Mouse (Mus musculus) ES-E14 (cell line): ENCODE measurements around the gene Tfpt. TPM values are rescaled to one million over a fixed set of nuclear protein-coding genes. Genes with fewer than 3 reads are reported as not detected.

ENCODE experiments used
- DNase-seq: peaks from one replicate; pipeline ENCODE4 v3.0.0-alpha.2; 2013; ENCODE audit warnings: low read depth, low spot score
- H3K27ac ChIP-seq: 2 replicates; pipeline ENCODE4 v1.5.1; 2012; ENCODE audit warnings: low read depth, mild to moderate bottlenecking, low read length, moderate library complexity, mixed read lengths; ENCODE audit not compliant: poor library complexity, insufficient read depth, severe bottlenecking
- H3K36me3 ChIP-seq: 2 replicates; pipeline ENCODE4 v1.6.1; 2012; ENCODE audit warnings: mild to moderate bottlenecking, low read length, moderate library complexity, mixed read lengths; ENCODE audit not compliant: control insufficient read depth, poor library complexity, insufficient read depth, severe bottlenecking
- H3K4me1 ChIP-seq, 2 experiments: fragments of 150-350 bp in 1 of 2; sonication (generic) in 1 of 2; 2 replicates each; pipeline ENCODE4 v1.6.1; 2012; ENCODE audit warnings: low read length in 2 of 2, mild to moderate bottlenecking in 1 of 2, mixed read lengths in 1 of 2; ENCODE audit not compliant: control insufficient read depth in 2 of 2, insufficient read depth in 2 of 2, poor library complexity in 1 of 2
- H3K4me3 ChIP-seq, 2 experiments: fragments of 150-350 bp in 1 of 2; sonication (generic) in 1 of 2; 2 replicates each; pipeline ENCODE4 v1.5.1; 2012; ENCODE audit warnings: low read length in 2 of 2, low read depth in 1 of 2, mild to moderate bottlenecking in 1 of 2, mixed read lengths in 1 of 2; ENCODE audit not compliant: insufficient read depth in 1 of 2, poor library complexity in 1 of 2, severe bottlenecking in 1 of 2
- H3K9ac ChIP-seq: 2 replicates; pipeline ENCODE4 v1.6.1; 2012; ENCODE audit warnings: low read depth, mild to moderate bottlenecking, low read length, mixed read lengths; ENCODE audit not compliant: poor library complexity, insufficient read depth, severe bottlenecking
- H3K9me3 ChIP-seq: fragments of 150-350 bp; sonication (generic); 2 replicates; pipeline ENCODE4 v1.6.1; 2012; ENCODE audit warnings: low read depth, mild to moderate bottlenecking, low read length; ENCODE audit not compliant: control insufficient read depth, insufficient read depth
- CHD2 ChIP-seq: IDR thresholded peaks from 2 replicates; pipeline ENCODE4 v1.6.1; 2014; ENCODE audit warnings: mild to moderate bottlenecking, low read depth, low read length, inconsistent platforms
- HCFC1 ChIP-seq: IDR thresholded peaks from 2 replicates; pipeline ENCODE4 v1.6.1; 2012; ENCODE audit warnings: low read length, inconsistent platforms, borderline replicate concordance; ENCODE audit not compliant: insufficient read depth
- MAFK ChIP-seq: IDR thresholded peaks from 2 replicates; pipeline ENCODE4 v1.6.1; 2014; ENCODE audit warnings: mild to moderate bottlenecking, low read depth, low read length, inconsistent platforms; ENCODE audit not compliant: insufficient read depth
- ZC3H11A ChIP-seq: IDR thresholded peaks from 2 replicates; pipeline ENCODE4 v1.6.1; 2012; ENCODE audit warnings: low read depth, mild to moderate bottlenecking, inconsistent platforms, low read length, borderline replicate concordance
- ZNF384 ChIP-seq: IDR thresholded peaks from 2 replicates; pipeline ENCODE4 v1.6.1; 2012; ENCODE audit warnings: low read depth, low read length, inconsistent platforms
- in situ Hi-C, 2 experiments: fragments of 600-800 bp; cut with MboI; formaldehyde crosslinking; loops; one replicate each; pipeline ENCODE4 v1.15.1; 2025; ENCODE audit warnings: low sequenced_read_pairs in 2 of 2, inconsistent platforms in 1 of 2; ENCODE audit not compliant: unreplicated experiment in 2 of 2
- total RNA-seq: library from RNA; depleted of rRNA; stranded (reverse); fragments of 300-350 nt; gene quantifications from 2 replicates; pipeline ENCODE4 v1.2.3, GENCODE M21; 2012

Gene Tfpt
- total RNA-seq, 1 experiment: 29.1 TPM

DNA sequence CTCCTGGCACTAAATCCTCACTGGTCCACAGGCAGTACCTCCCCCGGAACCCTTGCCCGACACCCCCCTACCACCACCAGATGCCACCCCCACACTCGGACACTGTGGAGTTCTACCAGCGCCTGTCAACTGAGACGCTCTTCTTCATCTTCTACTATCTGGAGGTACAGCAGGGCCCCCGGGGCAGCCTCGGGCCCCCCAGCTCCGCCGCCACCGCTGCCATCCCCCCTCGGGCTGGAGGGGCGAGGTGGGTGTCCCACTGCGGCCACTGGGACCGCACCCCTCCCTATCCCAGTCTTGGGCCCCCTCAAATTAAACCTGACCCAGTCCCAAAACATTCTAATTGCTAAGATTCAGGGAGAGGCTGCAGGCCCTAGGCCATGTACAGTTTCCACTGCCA is 28.8 kb upstream of the Tfpt start:
- Histone ChIP-seq H3K4me1 (no peaks in the 10 kb centered on the region), H3K9ac (no peak overlapping the region), H3K27ac (no peak overlapping the region), H3K9me3 (no peaks in the 10 kb centered on the region), H3K36me3 (peaks cover 81% of the 10 kb centered on the region), H3K4me3 (no peak overlapping the region)
- no peak for DNase-seq
- TF ChIP-seq ZNF384 (no peak), ZC3H11A (no peak), MAFK (no peak), HCFC1 (no peak), CHD2 (no peak)
- in situ Hi-C loops: no loop called here

DNA sequence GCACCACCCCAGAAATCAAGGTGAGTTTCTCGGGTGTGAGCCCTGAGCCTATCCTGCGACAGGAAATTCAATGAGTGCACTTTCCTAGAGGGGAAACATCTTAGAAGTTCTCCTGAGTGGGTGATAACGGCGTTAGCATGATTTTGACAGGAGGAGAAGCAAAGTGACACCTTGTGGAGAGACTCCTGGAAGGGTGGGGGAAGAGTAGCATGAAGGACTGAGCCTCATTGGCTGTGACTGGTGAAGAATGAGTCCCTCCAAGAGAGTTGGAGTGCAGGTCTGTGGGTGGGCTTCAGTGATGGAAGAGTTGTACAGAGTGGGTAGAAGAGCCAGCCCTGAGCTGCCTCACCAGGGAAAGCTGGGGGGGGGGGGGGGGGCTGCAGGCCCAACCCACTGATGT is 27.2 kb upstream of the Tfpt start:
- Histone ChIP-seq H3K9ac (no peak overlapping the region), H3K9me3 (no peaks in the 10 kb centered on the region), H3K4me3 (no peak overlapping the region), H3K36me3 (peaks cover 91% of the 10 kb centered on the region), H3K4me1 (no peaks in the 10 kb centered on the region), H3K27ac (no peak overlapping the region)
- DNase-seq: no peak
- no peak for TF ChIP-seq CHD2
- no peak for TF ChIP-seq HCFC1
- TF ChIP-seq ZC3H11A: no peak
- TF ChIP-seq ZNF384: no peak
- in situ Hi-C loops: no loop called here

DNA sequence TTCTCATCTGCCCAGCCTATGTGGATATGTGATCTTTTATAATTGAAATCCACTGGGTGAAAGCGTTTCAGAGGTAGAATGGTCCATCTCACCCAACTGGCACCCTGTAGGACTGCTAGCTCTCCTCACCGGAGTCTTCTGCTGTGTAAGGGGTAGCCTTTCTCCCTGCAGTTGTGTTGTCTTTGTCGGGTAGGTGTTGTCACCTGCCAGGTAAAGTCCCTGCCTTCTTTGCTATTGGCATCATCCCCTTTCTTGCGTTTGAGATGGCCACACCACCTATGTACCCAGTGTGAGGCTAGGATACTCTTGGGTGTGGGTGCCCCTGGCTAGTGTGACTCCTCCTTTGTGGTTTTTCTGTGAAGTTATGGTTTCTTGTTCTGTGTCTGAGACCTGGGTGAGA is 16.9 kb upstream of the Tfpt start:
- H3K36me3 ChIP-seq: peaks cover 24% of the 10 kb centered on the region

DNA sequence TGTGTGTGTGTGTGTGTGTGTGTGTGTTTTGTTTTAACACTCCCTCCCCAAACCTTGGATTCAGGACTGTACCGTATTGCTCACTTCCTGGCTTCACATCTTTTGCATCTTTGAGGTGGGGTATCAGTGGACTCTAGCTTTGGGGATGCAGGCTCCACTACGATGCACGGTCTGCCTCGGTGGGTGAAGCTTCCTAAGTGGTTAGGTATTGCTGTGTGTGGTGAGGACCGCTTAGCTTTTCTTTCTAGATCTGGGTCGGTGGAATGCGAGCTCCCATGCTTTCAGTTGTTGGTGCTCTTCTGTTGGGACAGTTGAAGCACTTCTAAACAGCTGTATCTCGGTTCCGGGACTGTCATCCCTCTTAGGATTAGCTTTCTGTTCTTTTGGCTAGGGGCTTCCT is 16.5 kb upstream of the Tfpt start:
- TF ChIP-seq ZNF384: no peak
- TF ChIP-seq HCFC1: no peak
- TF ChIP-seq CHD2: no peak
- TF ChIP-seq ZC3H11A: no peak
- no peak for TF ChIP-seq MAFK
- H3K9me3 ChIP-seq: no peaks in the 10 kb centered on the region
- H3K36me3 ChIP-seq: peaks cover 24% of the 10 kb centered on the region
- peak overlapping the region; percentile 98 for H3K9ac ChIP-seq
- in situ Hi-C loops: no loop called here
- no peak for DNase-seq
- no peak overlapping the region for H3K27ac ChIP-seq
- peak overlapping the region; percentile 90 to 93 for H3K4me3 ChIP-seq
- H3K4me1 ChIP-seq: peaks cover 2 to 14% of the 10 kb centered on the region in 2 experiments; a peak in 2 of 4 replicates

More for the DNA sequence above, 16.9 kb upstream of the Tfpt start:
- Histone ChIP-seq H3K4me1 (peaks cover 2 to 14% of the 10 kb centered on the region in 2 experiments; a peak in 2 of 4 replicates), H3K9me3 (no peaks in the 10 kb centered on the region), H3K4me3 (peak overlapping the region; percentile 90 to 93), H3K9ac (peak overlapping the region; percentile 98), H3K27ac (no peak overlapping the region)
- DNase-seq: no peak
- TF ChIP-seq CHD2 (no peak), ZC3H11A (no peak), ZNF384 (no peak), HCFC1 (no peak), MAFK (no peak)
- in situ Hi-C loops: no loop called here

DNA sequence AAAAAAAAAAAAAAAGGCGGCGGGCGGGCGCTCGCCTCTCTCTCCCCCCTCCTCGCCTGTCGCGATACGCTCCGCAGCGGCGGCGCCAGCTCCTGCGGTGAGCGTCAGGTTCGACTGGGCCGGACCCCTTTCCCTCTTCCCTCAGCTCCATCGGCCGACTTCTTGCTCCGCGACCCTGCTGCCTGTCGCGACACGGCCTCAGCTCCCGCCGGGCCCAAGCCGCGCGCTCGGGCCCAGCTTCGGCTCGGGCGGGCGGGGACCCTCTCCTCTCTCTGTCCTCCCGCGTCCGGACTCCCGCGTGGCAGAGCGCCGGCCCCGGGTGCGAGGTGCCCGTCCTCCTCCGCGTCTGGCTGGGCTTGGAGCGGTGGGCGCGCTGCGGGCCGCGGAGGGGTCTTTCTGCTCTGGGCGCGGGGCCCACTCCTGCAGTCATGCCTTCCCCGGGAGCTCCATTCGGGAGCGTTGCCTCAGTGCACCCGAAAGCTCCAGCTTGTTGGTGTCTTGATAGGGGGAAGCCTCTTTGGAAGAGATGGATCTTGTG is 15.8 kb upstream of the Tfpt start:
- peak overlapping the region; percentile 92 for H3K27ac ChIP-seq
- H3K9me3 ChIP-seq: no peaks in the 10 kb centered on the region
- H3K4me3 ChIP-seq: peak overlapping the region; percentile 90 to 93
- in situ Hi-C loops: no loop called here
- no peak for DNase-seq
- H3K36me3 ChIP-seq: peaks cover 24% of the 10 kb centered on the region
- peaks cover 2 to 14% of the 10 kb centered on the region in 2 experiments; a peak in 2 of 4 replicates for H3K4me1 ChIP-seq
- TF ChIP-seq MAFK (no peak), HCFC1 (no peak), ZC3H11A (no peak), CHD2 (no peak), ZNF384 (peak; percentile 98)
- peak overlapping the region; percentile 98 for H3K9ac ChIP-seq
